Mouse (Mus musculus): ENCODE results near the gene Bcas1. TPM values are rescaled to one million over a fixed set of nuclear protein-coding genes. Genes with fewer than 3 reads are reported as not detected.

The Bcas1 gene
- polyA plus RNA-seq, 1 experiment from 2014 or later, result 20.0 TPM

GRCm38 (mm10) chr2:170365676-170366075 is 62.0 kb downstream of the Bcas1 start:
- ATAC-seq, result no peak
- H3K4me2 ChIP-seq (ENCODE audit: low read length), result no peak overlapping the region
- no peak overlapping the region for H3K4me3 ChIP-seq (ENCODE audit: low read length)
- 84% methylated on average over 2 of the region's 2 CpGs for WGBS
- H3K9me3 ChIP-seq (ENCODE audit: control insufficient read depth, low read length), result no peaks in the 10 kb centered on the region
- H3K4me1 ChIP-seq (ENCODE audit: control insufficient read depth, insufficient read depth, low read depth, low read length), result no peaks in the 10 kb centered on the region
- H3K27me3 ChIP-seq (replicated peaks; ENCODE audit: control insufficient read depth, insufficient read depth, low read length), result no peaks in the 10 kb centered on the region
- no peak overlapping the region for H3K9ac ChIP-seq (ENCODE audit: low read depth, low read length)
- no peaks in the 10 kb centered on the region for H3K36me3 ChIP-seq (ENCODE audit: control insufficient read depth, insufficient read depth, low read length)
- H3K27ac ChIP-seq (ENCODE audit: low read depth, low read length), result no peak overlapping the region

DNA sequence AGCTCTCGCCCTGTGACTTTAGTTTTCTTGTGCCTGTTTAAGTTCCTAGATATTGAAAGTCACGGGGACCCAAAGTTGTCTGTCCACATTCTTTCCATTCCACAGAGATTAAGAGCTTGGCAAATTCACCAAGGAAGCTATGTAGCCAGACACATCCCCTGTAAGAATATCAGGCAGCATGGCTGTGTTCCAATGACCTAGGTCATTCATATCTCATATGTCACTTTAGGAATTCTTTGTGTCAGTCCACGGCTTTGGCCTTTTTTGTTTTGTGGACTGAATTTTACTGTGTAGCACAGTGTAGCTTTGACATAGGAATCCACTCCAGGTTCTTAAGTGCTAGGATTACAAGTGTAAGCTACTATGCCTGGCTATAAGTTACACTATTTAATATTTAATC is 62.4 kb downstream of the Bcas1 start:
- Histone ChIP-seq H3K9ac (ENCODE audit: low read depth, low read length) (no peak overlapping the region), H3K4me3 (ENCODE audit: low read length) (no peak overlapping the region), H3K9me3 (ENCODE audit: control insufficient read depth, low read length) (no peaks in the 10 kb centered on the region), H3K4me1 (ENCODE audit: control insufficient read depth, insufficient read depth, low read depth, low read length) (no peaks in the 10 kb centered on the region), H3K36me3 (ENCODE audit: control insufficient read depth, insufficient read depth, low read length) (no peaks in the 10 kb centered on the region), H3K4me2 (ENCODE audit: low read length) (no peak overlapping the region), H3K27me3 (replicated peaks; ENCODE audit: control insufficient read depth, insufficient read depth, low read length) (no peaks in the 10 kb centered on the region), H3K27ac (ENCODE audit: low read depth, low read length) (no peak overlapping the region)
- no peak for ATAC-seq
- 83% methylated on average over 3 of the region's 3 CpGs for WGBS

DNA sequence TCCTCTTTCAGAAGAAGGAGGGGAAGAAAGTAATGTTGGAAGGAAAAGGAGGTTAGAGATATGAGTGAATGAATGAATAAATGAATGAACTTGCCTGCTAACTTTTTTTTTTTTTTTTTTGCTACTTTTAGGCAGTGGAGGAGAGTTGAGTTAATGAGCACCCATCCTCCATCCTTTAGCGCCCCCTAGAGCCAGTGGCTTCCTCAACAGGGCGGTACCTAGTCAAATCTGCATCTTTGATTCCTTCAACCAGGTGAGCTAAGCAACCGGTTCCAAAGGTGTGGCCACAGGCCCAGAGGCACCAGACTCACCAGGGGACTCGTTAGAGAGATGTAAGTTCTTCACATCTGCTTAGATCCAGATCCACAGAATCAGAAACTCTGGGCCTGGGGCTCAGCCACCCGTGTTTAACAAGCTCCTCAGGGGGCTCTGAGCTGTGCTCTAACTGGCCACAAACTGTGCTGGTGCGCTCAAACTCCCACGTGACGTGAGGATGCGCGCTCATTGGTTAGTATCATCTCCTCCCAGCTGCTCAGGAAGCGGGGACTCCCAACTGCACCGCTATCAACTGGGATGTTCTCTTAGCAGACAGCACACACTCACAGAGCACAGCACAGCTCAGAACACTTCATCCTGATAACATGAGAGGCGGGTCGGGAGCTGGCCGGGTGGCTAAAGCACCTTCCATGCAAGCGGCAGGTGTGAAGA is 70.8 kb downstream of the Bcas1 start:
- WGBS, result 61% methylated on average over 16 of the region's 16 CpGs
- Histone ChIP-seq H3K9ac (ENCODE audit: low read depth, low read length) (no peak overlapping the region), H3K4me1 (ENCODE audit: control insufficient read depth, insufficient read depth, low read depth, low read length) (no peaks in the 10 kb centered on the region), H3K27ac (ENCODE audit: low read depth, low read length) (no peak overlapping the region), H3K9me3 (ENCODE audit: control insufficient read depth, low read length) (no peaks in the 10 kb centered on the region), H3K36me3 (ENCODE audit: control insufficient read depth, insufficient read depth, low read length) (no peaks in the 10 kb centered on the region), H3K4me3 (ENCODE audit: low read length) (no peak overlapping the region), H3K4me2 (ENCODE audit: low read length) (no peak overlapping the region), H3K27me3 (replicated peaks; ENCODE audit: control insufficient read depth, insufficient read depth, low read length) (no peaks in the 10 kb centered on the region)
- ATAC-seq, result no peak

GRCm38 (mm10) chr2:170354963-170355367 is 72.7 kb downstream of the Bcas1 start:
- no peaks in the 10 kb centered on the region for H3K36me3 ChIP-seq (ENCODE audit: control insufficient read depth, insufficient read depth, low read length)
- H3K9ac ChIP-seq (ENCODE audit: low read depth, low read length), result no peak overlapping the region
- no peak overlapping the region for H3K4me3 ChIP-seq (ENCODE audit: low read length)
- peak overlapping the region; percentile 24 for H3K4me2 ChIP-seq (ENCODE audit: low read length)
- H3K4me1 ChIP-seq (ENCODE audit: control insufficient read depth, insufficient read depth, low read depth, low read length), result no peaks in the 10 kb centered on the region
- WGBS, result 13% methylated on average over 10 of the region's 10 CpGs
- ATAC-seq, result peak; percentile 70
- no peaks in the 10 kb centered on the region for H3K27me3 ChIP-seq (replicated peaks; ENCODE audit: control insufficient read depth, insufficient read depth, low read length)
- H3K9me3 ChIP-seq (ENCODE audit: control insufficient read depth, low read length), result no peaks in the 10 kb centered on the region
- H3K27ac ChIP-seq (ENCODE audit: low read depth, low read length), result no peak overlapping the region

- Histone ChIP-seq H3K4me3 (ENCODE audit: low read length) (no peak overlapping the region), H3K9ac (ENCODE audit: low read depth, low read length) (no peak overlapping the region), H3K27ac (ENCODE audit: low read depth, low read length) (no peak overlapping the region), H3K27me3 (replicated peaks; ENCODE audit: control insufficient read depth, insufficient read depth, low read length) (no peaks in the 10 kb centered on the region), H3K9me3 (ENCODE audit: control insufficient read depth, low read length) (no peaks in the 10 kb centered on the region), H3K36me3 (ENCODE audit: control insufficient read depth, insufficient read depth, low read length) (no peaks in the 10 kb centered on the region), H3K4me1 (ENCODE audit: control insufficient read depth, insufficient read depth, low read depth, low read length) (no peaks in the 10 kb centered on the region), H3K4me2 (ENCODE audit: low read length) (no peak overlapping the region)
- WGBS, result 92% methylated on average over 4 of the region's 4 CpGs
- ATAC-seq, result no peak
These were observed 75.4 kb downstream of the Bcas1 start for GRCm38 (mm10) chr2:170352273-170352672.

DNA sequence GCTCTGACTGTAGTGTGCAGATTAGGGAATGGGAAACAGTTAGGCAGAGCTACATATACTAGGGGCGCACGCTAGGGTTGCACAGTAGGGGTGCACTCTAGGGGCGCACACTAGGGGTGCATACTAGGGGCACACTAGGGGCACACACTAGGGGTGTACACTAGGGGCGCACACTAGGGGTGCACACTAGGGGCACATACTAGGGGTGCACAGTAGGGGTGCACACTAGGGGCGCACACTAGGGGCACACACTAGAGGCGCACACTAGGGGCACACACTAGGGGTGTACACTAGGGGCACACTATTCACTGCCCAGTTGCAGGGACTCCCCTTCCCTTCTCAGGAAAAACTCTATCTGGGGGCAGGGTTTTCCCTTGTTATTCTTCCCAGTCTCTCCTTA is 75.8 kb downstream of the Bcas1 start:
- no peaks in the 10 kb centered on the region for H3K27me3 ChIP-seq (replicated peaks; ENCODE audit: control insufficient read depth, insufficient read depth, low read length)
- H3K9me3 ChIP-seq (ENCODE audit: control insufficient read depth, low read length), result no peaks in the 10 kb centered on the region
- no peaks in the 10 kb centered on the region for H3K4me1 ChIP-seq (ENCODE audit: control insufficient read depth, insufficient read depth, low read depth, low read length)
- H3K4me3 ChIP-seq (ENCODE audit: low read length), result no peak overlapping the region
- H3K36me3 ChIP-seq (ENCODE audit: control insufficient read depth, insufficient read depth, low read length), result no peaks in the 10 kb centered on the region
- H3K9ac ChIP-seq (ENCODE audit: low read depth, low read length), result no peak overlapping the region
- ATAC-seq, result no peak
- no peak overlapping the region for H3K4me2 ChIP-seq (ENCODE audit: low read length)
- WGBS, result 82% methylated on average over 6 of the region's 6 CpGs
- no peak overlapping the region for H3K27ac ChIP-seq (ENCODE audit: low read depth, low read length)

- Histone ChIP-seq H3K4me1 (ENCODE audit: control insufficient read depth, insufficient read depth, low read depth, low read length) (peaks cover 3% of the 10 kb centered on the region), H3K36me3 (ENCODE audit: control insufficient read depth, insufficient read depth, low read length) (no peaks in the 10 kb centered on the region)
- 86% methylated on average over 5 of the region's 5 CpGs for WGBS
These were observed 77.9 kb downstream of the Bcas1 start for GRCm38 (mm10) chr2:170349784-170350183.

DNA sequence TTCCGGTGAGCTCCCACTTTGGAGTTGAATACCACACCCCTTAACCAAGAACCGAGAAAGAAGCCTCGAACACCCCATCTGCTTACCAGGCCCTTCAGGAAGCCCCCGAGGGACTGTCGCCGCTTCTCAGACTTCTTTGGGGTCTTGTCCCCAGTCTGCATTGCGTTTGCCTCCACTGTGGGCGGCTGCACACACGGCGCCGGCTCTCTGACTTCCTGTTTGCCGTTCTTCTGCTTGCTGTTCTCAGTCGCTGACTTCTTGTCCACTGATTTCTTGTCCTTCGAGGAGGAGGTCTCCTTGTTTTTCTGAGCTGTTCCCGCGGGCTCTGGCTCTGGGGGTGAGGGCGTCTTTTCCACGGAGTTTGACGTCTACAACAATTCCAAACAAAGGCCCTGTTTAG is 78.5 kb downstream of the Bcas1 start:
- Histone ChIP-seq H3K4me2 (ENCODE audit: low read length) (no peak overlapping the region), H3K9me3 (ENCODE audit: control insufficient read depth, low read length) (no peaks in the 10 kb centered on the region), H3K4me3 (ENCODE audit: low read length) (no peak overlapping the region), H3K4me1 (ENCODE audit: control insufficient read depth, insufficient read depth, low read depth, low read length) (peaks cover 3% of the 10 kb centered on the region), H3K36me3 (ENCODE audit: control insufficient read depth, insufficient read depth, low read length) (no peaks in the 10 kb centered on the region), H3K27ac (ENCODE audit: low read depth, low read length) (no peak overlapping the region), H3K27me3 (replicated peaks; ENCODE audit: control insufficient read depth, insufficient read depth, low read length) (no peaks in the 10 kb centered on the region), H3K9ac (ENCODE audit: low read depth, low read length) (no peak overlapping the region)
- ATAC-seq, result no peak
- 86% methylated on average over 19 of the region's 19 CpGs for WGBS

More at GRCm38 (mm10) chr2:170349784-170350183, 77.9 kb downstream of the Bcas1 start:
- H3K27me3 ChIP-seq (replicated peaks; ENCODE audit: control insufficient read depth, insufficient read depth, low read length), result no peaks in the 10 kb centered on the region
- no peak overlapping the region for H3K9ac ChIP-seq (ENCODE audit: low read depth, low read length)
- H3K4me2 ChIP-seq (ENCODE audit: low read length), result no peak overlapping the region
- no peak overlapping the region for H3K4me3 ChIP-seq (ENCODE audit: low read length)
- H3K27ac ChIP-seq (ENCODE audit: low read depth, low read length), result no peak overlapping the region
- no peak for ATAC-seq
- no peaks in the 10 kb centered on the region for H3K9me3 ChIP-seq (ENCODE audit: control insufficient read depth, low read length)

DNA sequence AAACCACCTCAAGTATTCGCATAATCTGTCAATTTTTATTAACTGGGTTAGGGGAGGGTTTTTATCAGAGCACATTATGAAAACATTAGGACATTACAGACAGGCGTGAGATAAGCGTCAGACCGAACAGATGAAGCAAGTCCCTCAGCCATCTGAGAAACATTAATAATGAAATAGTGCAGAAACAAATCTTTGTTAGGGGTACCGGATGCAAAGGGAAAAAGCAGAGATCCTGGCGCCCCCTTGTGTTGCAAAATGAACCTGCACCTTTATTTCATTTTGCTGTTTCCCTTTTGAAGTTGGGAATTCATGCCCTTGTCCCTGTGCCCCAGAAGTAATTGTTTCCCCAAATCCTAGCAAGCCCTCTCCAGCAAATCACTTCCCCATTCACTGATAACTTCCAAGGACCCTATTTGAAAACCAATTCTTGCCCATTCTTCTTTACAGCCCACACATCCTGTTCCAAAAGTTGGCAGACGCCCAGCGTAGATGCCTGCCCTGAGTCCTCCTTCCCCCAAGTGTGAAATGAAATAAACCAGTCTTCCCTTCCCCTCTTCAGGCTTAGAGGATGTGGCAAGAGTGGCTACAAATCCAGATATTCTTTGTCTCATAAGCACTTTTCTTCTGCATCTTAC is 80.4 kb downstream of the Bcas1 start:
- no peak for ATAC-seq
- no peaks in the 10 kb centered on the region for H3K36me3 ChIP-seq (ENCODE audit: control insufficient read depth, insufficient read depth, low read length)
- no peak overlapping the region for H3K4me3 ChIP-seq (ENCODE audit: low read length)
- no peak overlapping the region for H3K27ac ChIP-seq (ENCODE audit: low read depth, low read length)
- no peaks in the 10 kb centered on the region for H3K9me3 ChIP-seq (ENCODE audit: control insufficient read depth, low read length)
- H3K4me2 ChIP-seq (ENCODE audit: low read length), result no peak overlapping the region
- no peaks in the 10 kb centered on the region for H3K27me3 ChIP-seq (replicated peaks; ENCODE audit: control insufficient read depth, insufficient read depth, low read length)
- peaks cover 3% of the 10 kb centered on the region for H3K4me1 ChIP-seq (ENCODE audit: control insufficient read depth, insufficient read depth, low read depth, low read length)
- H3K9ac ChIP-seq (ENCODE audit: low read depth, low read length), result no peak overlapping the region
- 35% methylated on average over 8 of the region's 8 CpGs for WGBS
